In genomic region chr5:114631336-114631735, GRCm38 (mm10) we compare ENCODE assay signal across 11 mouse cellular contexts. TPM values are rescaled to one million over a fixed set of nuclear protein-coding genes. Genes with fewer than 3 reads are reported as not detected.
DNase-seq lines count a peak whose midpoint lies in the region; ATAC-seq and TF ChIP-seq lines count a peak whose summit lies in the region.
"Had no signal": no experiment of that assay in that cellular context is flagged by ENCODE, and none has a peak within 500 bp of the region (broad histone marks: within the 10 kb centered on the region; RNA-seq: fewer than 3 reads in every experiment).

No protein-coding gene starts in this region.

- 55% methylated on average over 2 of the region's 2 CpGs for WGBS in kidney, postnatal 0 days
- 53% methylated on average over 2 of the region's 2 CpGs for WGBS in kidney, embryonic 15.5 days
- 47% methylated on average over 2 of the region's 2 CpGs for WGBS in heart, embryonic 10.5 days

- no peak overlapping the region for H3K4me2 ChIP-seq in kidney, postnatal 0 days (ENCODE audit: low read length)
- H3K4me2 ChIP-seq in kidney, embryonic 15.5 days: no peak overlapping the region
- H3K4me2 ChIP-seq in CH12.LX (ENCODE audit: insufficient read depth, low read depth, poor library complexity, severe bottlenecking): no peak overlapping the region
- H3K4me2 ChIP-seq: intestine, embryonic 15.5 days; lung, embryonic 15.5 days had no signal

- peak; percentile 9 for DNase-seq in kidney, postnatal 0 days (ENCODE audit: low spot score)
- peak; percentile 33 for DNase-seq in CH12.LX (ENCODE audit: extremely low read depth)
- peak; percentile 80 for DNase-seq in ZHBTc4 (ENCODE audit: low read depth, low spot score)
- peak; percentile 27 to 42 for DNase-seq in natural killer cell, adult 2 months (ENCODE audit: low spot score in 2 of 2)
- no peak for DNase-seq in heart, adult 8-10 months (ENCODE audit: low spot score)
- DNase-seq in heart, embryonic 10.5 days (ENCODE audit: low spot score): no peak
- DNase-seq: adrenal gland, postnatal 25 days; gastrocnemius, postnatal 25 days had no signal

- H3K9me3 ChIP-seq in kidney, postnatal 0 days (replicated peaks; ENCODE audit: low read length): no peaks in the 10 kb centered on the region
- H3K9me3 ChIP-seq in kidney, embryonic 15.5 days (replicated peaks): no peaks in the 10 kb centered on the region
- H3K9me3 ChIP-seq in CH12.LX (replicated peaks; ENCODE audit: low read length): no peaks in the 10 kb centered on the region
- no peaks in the 10 kb centered on the region for H3K9me3 ChIP-seq in heart, embryonic 10.5 days
- H3K9me3 ChIP-seq: intestine, embryonic 15.5 days; lung, embryonic 15.5 days had no signal

- H3K27me3 ChIP-seq in kidney, postnatal 0 days (ENCODE audit: insufficient read depth, low read length): no peaks in the 10 kb centered on the region
- no peaks in the 10 kb centered on the region for H3K27me3 ChIP-seq in kidney, embryonic 15.5 days
- peaks cover 4% of the 10 kb centered on the region for H3K27me3 ChIP-seq in CH12.LX (replicated peaks)
- peaks cover 16% of the 10 kb centered on the region; the same call in 1 of the 2 replicates for H3K27me3 ChIP-seq in heart, embryonic 10.5 days (ENCODE audit: insufficient read depth, poor library complexity, severe bottlenecking)
- H3K27me3 ChIP-seq: intestine, embryonic 15.5 days; lung, embryonic 15.5 days had no signal

- no peaks in the 10 kb centered on the region for H3K4me1 ChIP-seq in kidney, postnatal 0 days (replicated peaks; ENCODE audit: insufficient read depth, low read length)
- H3K4me1 ChIP-seq in kidney, embryonic 15.5 days: no peaks in the 10 kb centered on the region
- peaks cover 2 to 5% of the 10 kb centered on the region in 2 experiments; a peak in 1 of 4 replicates for H3K4me1 ChIP-seq in CH12.LX (ENCODE audit: control insufficient read depth in 1 of 2, insufficient read depth in 2 of 2)
- no peaks in the 10 kb centered on the region for H3K4me1 ChIP-seq in heart, embryonic 10.5 days
- H3K4me1 ChIP-seq: intestine, embryonic 15.5 days; lung, embryonic 15.5 days had no signal

- no peak for TF ChIP-seq EP300 in CH12.LX (IDR thresholded peaks at IDR 0.05; ENCODE audit: low read length)

- in situ Hi-C loops in CH12.LX (cut with MboI; ENCODE audit: low pct_ligation_motif_present, low pct_unique_long_range_greater_than_20kb, low sequenced_read_pairs): loop anchor here (5.0 kb wide), 1 partner anchor 61 kb away; the partner anchor contains the start of gene Gltp

- TF ChIP-seq RAD21 in CH12.LX (IDR thresholded peaks at IDR 0.05; ENCODE audit: low read depth, low read length): peak; percentile 33

- TF ChIP-seq CTCF in kidney, postnatal 0 days (IDR thresholded peaks at IDR 0.05; ENCODE audit: low read depth): peak; percentile 68
- peak; percentile 65 to 75 for TF ChIP-seq CTCF in CH12.LX (conservative IDR thresholded peaks at IDR 0.05 in 1 of 2, IDR thresholded peaks at IDR 0.05 in 1 of 2; ENCODE audit: low read depth in 2 of 2, low read length in 2 of 2)

- dilution Hi-C loops in CH12.LX (cut with MboI; ENCODE audit: extremely low pct_ligation_motif_present, extremely low pct_unique_long_range_greater_than_20kb, low sequenced_read_pairs): no loop called here

- no peak for TF ChIP-seq POLR2A in CH12.LX (IDR thresholded peaks at IDR 0.05; ENCODE audit: low read depth, low read length)

- no peaks in the 10 kb centered on the region for H3K79me2 ChIP-seq in CH12.LX (replicated peaks; ENCODE audit: control insufficient read depth, extremely low read depth, insufficient read depth, poor library complexity, severe bottlenecking)

- H3K4me3 ChIP-seq in kidney, postnatal 0 days (replicated peaks; ENCODE audit: low read depth, low read length): no peak overlapping the region
- no peak overlapping the region for H3K4me3 ChIP-seq in kidney, embryonic 15.5 days (replicated peaks)
- H3K4me3 ChIP-seq in CH12.LX (replicated peaks in 1 of 3; ENCODE audit: low read depth in 2 of 3, low read length in 2 of 3, poor library complexity in 1 of 3): no peak overlapping the region
- no peak overlapping the region for H3K4me3 ChIP-seq in heart, embryonic 10.5 days
- H3K4me3 ChIP-seq: intestine, embryonic 15.5 days; lung, embryonic 15.5 days had no signal

- ATAC-seq in kidney, postnatal 0 days (replicated peaks; ENCODE audit: low FRiP score, low read depth): no peak
- no peak for ATAC-seq in kidney, embryonic 15.5 days (replicated peaks; ENCODE audit: low FRiP score)
- ATAC-seq: intestine, embryonic 15.5 days had no signal

- no peak overlapping the region for H3K9ac ChIP-seq in kidney, postnatal 0 days (ENCODE audit: low read depth, low read length)
- no peak overlapping the region for H3K9ac ChIP-seq in kidney, embryonic 15.5 days
- no peak overlapping the region for H3K9ac ChIP-seq in CH12.LX (ENCODE audit: insufficient read depth, low read depth)
- H3K9ac ChIP-seq: intestine, embryonic 15.5 days; lung, embryonic 15.5 days had no signal

- 0 out of 2 replicates have a peak, but pooled peaks cover 13% of the 10 kb centered on the region for H3K36me3 ChIP-seq in kidney, postnatal 0 days (ENCODE audit: insufficient read depth, low read length)
- H3K36me3 ChIP-seq in kidney, embryonic 15.5 days: peaks cover 38% of the 10 kb centered on the region
- H3K36me3 ChIP-seq in CH12.LX (replicated peaks in 1 of 2; ENCODE audit: control insufficient read depth in 1 of 2, insufficient read depth in 1 of 2, low read length in 1 of 2): no peaks in the 10 kb centered on the region
- H3K36me3 ChIP-seq in heart, embryonic 10.5 days: no peaks in the 10 kb centered on the region
- H3K36me3 ChIP-seq: intestine, embryonic 15.5 days; lung, embryonic 15.5 days had no signal

- H3K27ac ChIP-seq in kidney, postnatal 0 days: no peak overlapping the region
- no peak overlapping the region for H3K27ac ChIP-seq in kidney, embryonic 15.5 days
- no peak overlapping the region for H3K27ac ChIP-seq in CH12.LX (ENCODE audit: insufficient read depth, low read depth)
- H3K27ac ChIP-seq in heart, embryonic 10.5 days: no peak overlapping the region
- H3K27ac ChIP-seq: intestine, embryonic 15.5 days; lung, embryonic 15.5 days had no signal

TF ChIP-seq in CH12.LX, 34 proteins besides CTCF, POLR2A, EP300 and RAD21:
- TF ChIP-seq SMC3 (IDR thresholded peaks at IDR 0.05; ENCODE audit: low read depth, low read length) (peak; percentile 43), ZC3H11A (IDR thresholded peaks at IDR 0.05; ENCODE audit: low read depth, low read length) (no peak)
TF ChIP-seq in CH12.LX: peak in this region for 1.

RNA-seq across cellular contexts. Expression of gene Trpv4, which starts 26.9 kb away (rescaled TPM):
- 31.3 and 35.6 TPM in 2 replicates for polyA plus RNA-seq in kidney, postnatal 0 days (2015; fragmentation: Nextera tagmentation; extraction: Ambion mirVana)
- polyA plus RNA-seq in kidney, embryonic 15.5 days (2015; fragmentation: Nextera tagmentation; extraction: Ambion mirVana): 21.8 and 23.4 TPM in 2 replicates
- total RNA-seq in CH12.LX (2012; rRNA removed) (0.13 TPM in 1 of 2 replicates, not detected in the other), CH12.LX (2014; rRNA removed) (not detected in 2 replicates)
- polyA plus RNA-seq in CH12.LX (2012; ENCODE audit: insufficient read length, low read depth): 0.22 and 0.24 TPM in 2 replicates
- 1 to 10 TPM; 3.2 to 6.5 (median 4.9) TPM for total RNA-seq in heart, adult 8-10 months (2022)
- polyA plus RNA-seq in heart, embryonic 10.5 days (2016; fragmentation: Nextera tagmentation; extraction: Ambion mirVana): 1.1 TPM in 2 replicates

RNA-seq across cellular contexts. Expression of gene Gltp, which starts 59.4 kb away (rescaled TPM):
- 65.0 and 70.3 TPM in 2 replicates for polyA plus RNA-seq in kidney, postnatal 0 days (2015; fragmentation: Nextera tagmentation; extraction: Ambion mirVana)
- polyA plus RNA-seq in kidney, embryonic 15.5 days (2015; fragmentation: Nextera tagmentation; extraction: Ambion mirVana): 78.5 and 79.2 TPM in 2 replicates
- total RNA-seq in CH12.LX (2012; rRNA removed): 25.5 and 28.3 TPM in 2 replicates
- 23.6 and 23.8 TPM in 2 replicates for total RNA-seq in CH12.LX (2014; rRNA removed)
- 90.4 and 98.4 TPM in 2 replicates for polyA plus RNA-seq in CH12.LX (2012; ENCODE audit: insufficient read length, low read depth)
- 10 to 100 TPM; 18.4 to 19.2 (median 18.5) TPM for total RNA-seq in heart, adult 8-10 months (2022)
- 65.8 and 71.8 TPM in 2 replicates for polyA plus RNA-seq in heart, embryonic 10.5 days (2016; fragmentation: Nextera tagmentation; extraction: Ambion mirVana)

Comparison
In these comparisons a context has a peak if more than half of its experiments do, and no peak if none do; other contexts are left out.
1. DNase-seq: peak in kidney, postnatal 0 days (single experiment), CH12.LX (single experiment), ZHBTc4 (single experiment) and natural killer cell, adult 2 months (2 of 2); none in heart, adult 8-10 months (single experiment) and heart, embryonic 10.5 days (single experiment).
2. RNA of gene Trpv4, which starts 26.9 kb away (polyA plus RNA-seq): 31.3 to 35.6 TPM in kidney, postnatal 0 days and 21.8 to 23.4 TPM in kidney, embryonic 15.5 days; 1.1 TPM in heart, embryonic 10.5 days and 0.22 to 0.24 TPM in CH12.LX; every median in the first group is over 10 times any median in the second.